Mouse (Mus musculus) CH12.LX (cell line): Measurements from ENCODE around the gene Mrrf. TPM values are rescaled to one million over a fixed set of nuclear protein-coding genes. Genes with fewer than 3 reads are reported as not detected.

ENCODE experiments used
- DNase-seq: peaks from one replicate; pipeline ENCODE4 v3.0.0-alpha.2; 2013; ENCODE audit errors: extremely low read depth
- H3K27ac ChIP-seq: 2 replicates; pipeline ENCODE4 v1.5.1; 2012; ENCODE audit warnings: low read depth, mild to moderate bottlenecking, control low read depth, moderate library complexity; ENCODE audit not compliant: insufficient read depth
- H3K27me3 ChIP-seq: replicated peaks from 2 replicates; pipeline ENCODE3; 2012; ENCODE audit warnings: inconsistent platforms
- H3K36me3 ChIP-seq, 2 experiments: replicated peaks in 1 of 2; 2 replicates each; pipeline versions ENCODE3 to v1.6.1; 2012; ENCODE audit warnings: inconsistent platforms in 1 of 2, low read length in 1 of 2, mild to moderate bottlenecking in 1 of 2, mixed read lengths in 1 of 2, moderate library complexity in 1 of 2; ENCODE audit not compliant: control insufficient read depth in 1 of 2, insufficient read depth in 1 of 2
- H3K4me1 ChIP-seq, 2 experiments: 2 replicates each; pipeline ENCODE4 v1.6.1; 2012; ENCODE audit warnings: inconsistent platforms in 1 of 2, moderate library complexity in 1 of 2; ENCODE audit not compliant: insufficient read depth in 2 of 2, control insufficient read depth in 1 of 2
- H3K4me2 ChIP-seq: 2 replicates; pipeline ENCODE4 v1.6.1; 2012; ENCODE audit warnings: low read depth, mild to moderate bottlenecking, control low read depth; ENCODE audit not compliant: poor library complexity, insufficient read depth, severe bottlenecking
- H3K4me3 ChIP-seq, 3 experiments: fragments of 150-350 bp in 1 of 3; sonication (generic) in 1 of 3; replicated peaks in 1 of 3; 2 replicates each; pipeline versions ENCODE3 to v1.5.1; 2011 to 2012; ENCODE audit warnings: low read depth in 2 of 3, low read length in 2 of 3, mild to moderate bottlenecking in 2 of 3, moderate library complexity in 2 of 3, control low read depth in 1 of 3, improper control_type of control experiment in 1 of 3, inconsistent platforms in 1 of 3, mixed read lengths in 1 of 3; ENCODE audit not compliant: poor library complexity in 1 of 3
- H3K79me2 ChIP-seq: replicated peaks from 2 replicates; pipeline ENCODE4 v1.6.1; 2012; ENCODE audit warnings: mild to moderate bottlenecking, moderate library complexity; ENCODE audit not compliant: control insufficient read depth, poor library complexity, insufficient read depth, severe bottlenecking; ENCODE audit errors: extremely low read depth
- H3K9ac ChIP-seq: 2 replicates; pipeline ENCODE4 v1.6.1; 2012; ENCODE audit warnings: low read depth, mild to moderate bottlenecking, control low read depth, moderate library complexity; ENCODE audit not compliant: insufficient read depth
- H3K9me3 ChIP-seq: replicated peaks from 2 replicates; pipeline ENCODE3; 2012; ENCODE audit warnings: low read length, inconsistent platforms, mixed read lengths
- BHLHE40 ChIP-seq: IDR thresholded peaks from 2 replicates; pipeline ENCODE4 v1.6.1; 2011; ENCODE audit warnings: mild to moderate bottlenecking, low read depth, low read length, improper control_type of control experiment
- CHD1 ChIP-seq: IDR thresholded peaks from 2 replicates; pipeline ENCODE4 v1.6.1; 2012; ENCODE audit warnings: low read depth, low read length, improper control_type of control experiment, inconsistent platforms
- CTCF ChIP-seq, 2 experiments: IDR thresholded peaks in 1 of 2; conservative IDR thresholded peaks in 1 of 2; 2 replicates each; pipeline ENCODE4 v1.5.1; 2011 to 2012; ENCODE audit warnings: low read depth in 2 of 2, low read length in 2 of 2, improper control_type of control experiment in 1 of 2, inconsistent platforms in 1 of 2, mild to moderate bottlenecking in 1 of 2, moderate library complexity in 1 of 2
- HCFC1 ChIP-seq: IDR thresholded peaks from 2 replicates; pipeline ENCODE4 v1.6.1; 2012; ENCODE audit warnings: low read depth, mild to moderate bottlenecking, inconsistent platforms, low read length, improper control_type of control experiment
- JUN ChIP-seq: IDR thresholded peaks from 2 replicates; pipeline ENCODE4 v1.6.1; 2011; ENCODE audit warnings: low read depth, mild to moderate bottlenecking, low read length, improper control_type of control experiment, moderate library complexity; ENCODE audit not compliant: insufficient read depth
- MAFK ChIP-seq: IDR thresholded peaks from 2 replicates; pipeline ENCODE4 v1.6.1; 2011; ENCODE audit warnings: low read length, improper control_type of control experiment; ENCODE audit not compliant: insufficient replicate concordance
- MEF2A ChIP-seq: IDR thresholded peaks from 2 replicates; pipeline ENCODE4 v1.6.1; 2014; ENCODE audit warnings: low read depth, mild to moderate bottlenecking, inconsistent platforms, low read length, improper control_type of control experiment, borderline replicate concordance
- NRF1 ChIP-seq: IDR thresholded peaks from 2 replicates; pipeline ENCODE4 v1.6.1; 2014; ENCODE audit warnings: low read depth, mild to moderate bottlenecking, inconsistent platforms, low read length, improper control_type of control experiment, moderate library complexity
- RAD21 ChIP-seq: IDR thresholded peaks from 2 replicates; pipeline ENCODE4 v1.6.1; 2011; ENCODE audit warnings: low read depth, mild to moderate bottlenecking, low read length, improper control_type of control experiment, moderate library complexity
- RCOR1 ChIP-seq: conservative IDR thresholded peaks from 2 replicates; pipeline ENCODE4 v1.6.1; 2012; ENCODE audit warnings: low read depth, mild to moderate bottlenecking, inconsistent platforms, low read length, improper control_type of control experiment
- SIN3A ChIP-seq: IDR thresholded peaks from 2 replicates; pipeline ENCODE4 v1.6.1; 2012; ENCODE audit warnings: low read length, improper control_type of control experiment, inconsistent platforms
- USF2 ChIP-seq: conservative IDR thresholded peaks from 2 replicates; pipeline ENCODE4 v1.6.1; 2011; ENCODE audit warnings: low read depth, low read length, improper control_type of control experiment
- ZNF384 ChIP-seq: IDR thresholded peaks from 2 replicates; pipeline ENCODE4 v1.6.1; 2012; ENCODE audit warnings: low read depth, low read length, improper control_type of control experiment, inconsistent platforms
- dilution Hi-C: fragments of 300-500 bp; cut with MboI; formaldehyde crosslinking; loops from 2 replicates; pipeline ENCODE4 v1.14.3; 2020; ENCODE audit warnings: low sequenced_read_pairs; ENCODE audit not compliant: extremely low pct_unique_long_range_greater_than_20kb, extremely low pct_ligation_motif_present
- in situ Hi-C: fragments of 300-500 bp; cut with MboI; formaldehyde crosslinking; loops from 3 replicates; pipeline ENCODE4 v1.14.3; 2019; ENCODE audit warnings: low sequenced_read_pairs, low pct_ligation_motif_present, low pct_unique_long_range_greater_than_20kb, mixed read lengths
- polyA plus RNA-seq: library from polyadenylated mRNA; unstranded; fragments of >175 nt; gene quantifications from 2 replicates; pipeline ENCODE4 v1.2.1, GENCODE M21; 2012; ENCODE audit warnings: low read depth; ENCODE audit not compliant: insufficient read length
- total RNA-seq, 2 experiments: library from RNA; depleted of rRNA; stranded (reverse); fragments of 300-350 nt in 1 of 2; fragments of >200 nt in 1 of 2; gene quantifications; 2 replicates each; pipeline ENCODE4 v1.2.3; 2012 to 2014

The Mrrf gene
- total and polyA plus RNA-seq, 3 experiments, result 17.2 to 22.2 (median 20.9) TPM

GRCm38 (mm10) chr2:36204595-36204994 is 68.4 kb downstream of the Mrrf start:
- Histone ChIP-seq H3K4me2 (no peak overlapping the region), H3K79me2 (no peaks in the 10 kb centered on the region), H3K4me3 (no peak overlapping the region), H3K4me1 (peaks cover 15 to 50% of the 10 kb centered on the region in 2 experiments), H3K27ac (no peak overlapping the region), H3K9me3 (no peaks in the 10 kb centered on the region), H3K9ac (no peak overlapping the region), H3K36me3 (no peaks in the 10 kb centered on the region), H3K27me3 (peaks cover 16% of the 10 kb centered on the region)
- DNase-seq, result no peak
- TF ChIP-seq MEF2A, result no peak
- TF ChIP-seq JUN, result no peak
- TF ChIP-seq HCFC1, result no peak
- dilution Hi-C loops, result no loop called here
- in situ Hi-C loops, result loop anchor here (25.0 kb wide), 1 partner anchor 642 kb away; the partner anchor contains the start of gene Dab2ip

GRCm38 (mm10) chr2:36207071-36207470 is 70.9 kb downstream of the Mrrf start:
- in situ Hi-C loops (loop anchor here (25.0 kb wide), 1 partner anchor 645 kb away; the partner anchor contains the start of gene Dab2ip), dilution Hi-C loops (no loop called here)
- Histone ChIP-seq H3K36me3 (no peaks in the 10 kb centered on the region), H3K27me3 (peaks cover 14% of the 10 kb centered on the region), H3K27ac (no peak overlapping the region), H3K4me1 (peaks cover 13 to 43% of the 10 kb centered on the region in 2 experiments), H3K9ac (no peak overlapping the region), H3K9me3 (no peaks in the 10 kb centered on the region), H3K4me2 (no peak overlapping the region), H3K79me2 (no peaks in the 10 kb centered on the region), H3K4me3 (no peak overlapping the region)
- no peak for TF ChIP-seq MAFK
- TF ChIP-seq BHLHE40, result no peak
- no peak for TF ChIP-seq NRF1
- TF ChIP-seq ZNF384, result no peak
- no peak for TF ChIP-seq USF2
- no peak for DNase-seq

- no peaks in the 10 kb centered on the region for H3K27me3 ChIP-seq
- DNase-seq, result no peak
- H3K79me2 ChIP-seq, result no peaks in the 10 kb centered on the region
- no peak overlapping the region for H3K4me3 ChIP-seq
- H3K4me2 ChIP-seq, result no peak overlapping the region
- H3K4me1 ChIP-seq, result peaks cover 7 to 43% of the 10 kb centered on the region in 2 experiments
- no peak overlapping the region for H3K9ac ChIP-seq
- dilution Hi-C loops (no loop called here), in situ Hi-C loops (loop anchor here (5.0 to 25.0 kb wide), 3 partner anchors 64 to 648 kb away; partner anchors contain the start of gene Dab2ip)
- no peaks in the 10 kb centered on the region for H3K9me3 ChIP-seq
- H3K27ac ChIP-seq, result no peak overlapping the region
- no peaks in the 10 kb centered on the region for H3K36me3 ChIP-seq
- TF ChIP-seq RCOR1 (no peak), SIN3A (no peak), RAD21 (no peak), CTCF (conservative IDR thresholded peaks at IDR 0.05 in 1 of 2, IDR thresholded peaks at IDR 0.05 in 1 of 2; ENCODE audit: low read depth in 2 of 2, low read length in 2 of 2) (no peak), MAFK (no peak), CHD1 (no peak)
- TF ChIP-seq, all 38 proteins: peak for 0
These were observed 74.6 kb downstream of the Mrrf start for GRCm38 (mm10) chr2:36210796-36211195.
